Mouse (Mus musculus): Measurements from ENCODE around the gene Bace1. TPM values are rescaled to one million over a fixed set of nuclear protein-coding genes. Genes with fewer than 3 reads are reported as not detected.

The Bace1 gene
- 33.1 and 36.6 TPM in 2 replicates for polyA plus RNA-seq (2012; rRNA removed)

DNA sequence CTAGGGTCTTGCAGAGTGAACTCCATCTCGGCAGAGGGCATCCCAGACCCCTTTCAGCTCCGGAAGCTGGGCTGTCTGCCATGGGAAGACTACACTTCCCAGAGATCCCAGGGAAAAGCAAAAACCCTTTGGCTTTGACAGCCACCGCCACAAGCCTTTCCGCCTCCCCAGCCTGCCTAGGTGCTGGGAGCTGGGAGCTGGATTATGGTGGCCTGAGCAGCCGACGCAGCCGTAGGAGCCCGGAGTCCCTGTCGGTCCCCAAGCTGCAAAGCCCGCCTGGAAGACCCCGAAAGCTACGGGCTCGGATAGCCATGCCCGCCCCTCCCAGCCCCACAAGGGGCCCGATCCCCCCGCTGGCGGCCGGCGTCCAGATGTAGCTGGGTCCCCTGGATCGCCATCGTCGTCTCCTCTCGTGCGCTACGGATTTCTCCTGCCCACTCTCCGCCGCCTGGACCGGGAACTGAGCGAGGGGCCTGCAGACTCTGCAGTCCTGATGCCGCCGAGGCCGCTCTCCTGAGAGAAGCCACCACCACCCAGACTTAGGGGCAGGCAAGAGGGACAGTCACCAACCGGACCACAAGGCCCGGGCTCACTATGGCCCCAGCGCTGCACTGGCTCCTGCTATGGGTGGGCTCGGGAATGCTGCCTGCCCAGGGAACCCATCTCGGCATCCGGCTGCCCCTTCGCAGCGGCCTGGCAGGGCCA is at the start of gene Bace1:
Bace1 (plus strand) TSS at position 147 of the 705 bp plus-strand sequence.

DNA sequence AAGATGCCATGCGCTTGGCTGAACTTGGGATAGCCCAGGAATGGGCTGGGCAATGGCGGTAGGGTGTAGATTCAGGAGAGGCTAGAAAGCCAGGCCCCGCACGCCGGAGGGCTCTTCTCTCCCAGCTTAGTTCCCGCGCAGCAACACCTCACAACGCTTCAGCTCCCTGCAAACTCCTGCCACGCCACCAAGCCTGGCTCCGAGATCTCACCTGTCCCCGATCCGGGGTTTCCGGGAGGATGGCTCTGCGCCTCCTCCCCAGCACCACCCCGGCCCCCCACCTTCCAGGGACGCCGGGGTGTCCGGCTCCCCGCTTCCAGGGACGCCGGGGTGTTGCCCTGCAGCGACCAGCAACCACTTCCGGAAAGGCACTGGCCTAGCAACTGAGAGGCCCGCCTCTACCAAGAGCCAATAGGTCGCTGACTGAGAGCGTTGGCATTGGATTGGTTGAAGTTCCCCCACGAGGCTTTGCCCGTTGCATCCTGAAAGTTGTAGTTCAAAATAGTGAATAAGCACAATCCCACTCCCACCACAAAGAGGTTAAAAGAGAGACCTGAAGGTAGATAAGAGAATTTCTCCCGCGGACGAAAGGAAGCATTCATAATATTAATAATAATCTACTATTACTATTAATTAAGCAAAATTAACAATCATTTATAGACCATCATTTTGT is 10.0 kb upstream of the Bace1 start, which contains the start of gene Cep164:
Cep164 (minus strand) TSS at position 401 of the 673 bp plus-strand sequence.

DNA sequence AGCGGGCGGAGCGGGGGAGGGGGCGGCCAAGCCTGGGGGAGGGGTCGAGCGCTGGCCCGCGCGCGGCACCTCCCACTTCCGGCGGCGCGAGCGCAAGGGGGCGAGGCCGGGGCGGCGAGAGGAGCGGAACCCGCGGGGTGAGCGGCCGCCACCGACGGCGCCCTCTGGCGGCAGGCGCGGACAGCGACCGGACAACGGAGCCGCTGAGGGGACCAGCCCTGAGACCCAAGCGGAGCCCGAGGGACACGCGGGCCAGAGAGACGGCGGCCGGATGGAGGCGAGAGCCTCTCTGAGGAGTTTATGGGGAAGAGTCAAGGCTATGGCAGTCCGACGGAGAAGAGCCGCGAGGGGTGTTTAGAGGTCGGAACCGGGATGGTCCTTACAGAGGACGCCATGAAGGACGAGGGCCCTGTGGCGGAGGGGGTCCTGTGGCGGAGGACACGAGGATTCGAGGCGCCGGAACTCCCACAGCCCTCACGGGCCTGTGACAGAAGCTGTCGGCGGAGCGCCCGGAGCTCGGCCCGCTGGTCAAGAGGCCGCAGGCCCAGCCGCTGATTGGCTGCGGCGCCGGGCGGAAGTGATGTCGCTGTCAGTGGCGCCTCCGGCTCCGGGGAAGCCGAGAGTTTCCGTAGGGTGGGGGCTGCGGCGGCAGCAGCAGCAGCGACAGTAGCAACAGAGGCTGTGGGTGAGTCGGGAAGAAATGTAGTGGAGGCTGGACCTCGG is 68.1 kb downstream of the Bace1 start, which contains the start of the genes Pcsk7 and Rnf214:
Pcsk7 (plus strand) TSS at position 143 of the 723 bp plus-strand sequence.
Rnf214 (minus strand) TSS at position 557 of the 723 bp plus-strand sequence.

Other genes starting within 250 kb of the Bace1 start
- gene Cep164, start 9.9 kb upstream of the Bace1 start, polyA plus RNA-seq (2012; rRNA removed): 27.3 and 28.4 TPM in 2 replicates
- gene Pcsk7, start 67.9 kb downstream of the Bace1 start, polyA plus RNA-seq (2012; rRNA removed): 35.6 and 36.9 TPM in 2 replicates
- gene Rnf214, start 68.3 kb downstream of the Bace1 start, polyA plus RNA-seq (2012; rRNA removed): 49.1 and 49.6 TPM in 2 replicates
- gene Tagln, start 97.5 kb downstream of the Bace1 start, polyA plus RNA-seq (2012; rRNA removed): 9.7 and 16.3 TPM in 2 replicates
- 78.0 and 99.5 TPM in 2 replicates for gene Sidt2, start 116.7 kb downstream of the Bace1 start, polyA plus RNA-seq (2012; rRNA removed)
- gene Pafah1b2, start 174.1 kb downstream of the Bace1 start, polyA plus RNA-seq (2012; rRNA removed): 133 TPM in 2 replicates
- gene Sik3, start 174.2 kb downstream of the Bace1 start, polyA plus RNA-seq (2012; rRNA removed): 15.8 and 20.0 TPM in 2 replicates